Mouse (Mus musculus) cerebellum, adult 2 months (tissue): Measurements from ENCODE around the gene Kcnk15. TPM values are rescaled to one million over a fixed set of nuclear protein-coding genes. Genes with fewer than 3 reads are reported as not detected.

Experiments
- DNase-seq, 2 experiments: peaks; one replicate each; pipeline ENCODE4 v3.0.0; 2021
- H3K27ac ChIP-seq: fragments of 200-500 bp; 2 replicates; pipeline ENCODE4 v1.5.1; 2012; ENCODE audit warnings: low read length, control low read depth, inconsistent platforms; ENCODE audit not compliant: insufficient read depth
- H3K27me3 ChIP-seq: fragments of 200-500 bp; 2 replicates; pipeline ENCODE4 v1.6.1; 2012; ENCODE audit warnings: inconsistent platforms, mild to moderate bottlenecking, low read length, moderate library complexity; ENCODE audit not compliant: control insufficient read depth, insufficient read depth
- H3K4me1 ChIP-seq: fragments of 200-500 bp; 2 replicates; pipeline ENCODE4 v1.6.1; 2011; ENCODE audit warnings: low read length; ENCODE audit not compliant: control insufficient read depth, insufficient read depth
- H3K4me3 ChIP-seq: fragments of 200-500 bp; replicated peaks from 2 replicates; pipeline ENCODE3; 2011; ENCODE audit warnings: mild to moderate bottlenecking, low read depth, low read length, control low read depth; ENCODE audit not compliant: insufficient read depth
- CTCF ChIP-seq: fragments of 200-500 bp; IDR thresholded peaks from 2 replicates; pipeline ENCODE4 v1.5.1; 2011; ENCODE audit warnings: low read depth, mild to moderate bottlenecking, control low read depth, low read length, moderate library complexity, borderline replicate concordance; ENCODE audit not compliant: insufficient read depth
- POLR2A ChIP-seq: fragments of 200-500 bp; IDR thresholded peaks from 2 replicates; pipeline ENCODE4 v1.6.1; 2011; ENCODE audit warnings: low read length, control low read depth, borderline replicate concordance; ENCODE audit not compliant: insufficient read depth
- WGBS: fragments of 180-500 bp; shearing (Covaris S2); methylation state at CpG from one replicate; pipeline ENCODE4 v1.1.7; 2018; 5-methylcytosine and 5-hydroxymethylcytosine counted together
- polyA plus RNA-seq: library from polyadenylated mRNA; depleted of rRNA; stranded (reverse); fragments of >200 nt; gene quantifications from 2 replicates; pipeline ENCODE4 v1.2.3, GENCODE M21; 2012

The Kcnk15 gene
- polyA plus RNA-seq, 1 experiment: 0.79 TPM

GRCm38 (mm10) chr2:163823771-163824170, 29.7 kb upstream of the Kcnk15 start:
- H3K4me1 ChIP-seq: peaks cover 2% of the 10 kb centered on the region; the same call in 1 of the 2 replicates
- no peak for DNase-seq
- H3K4me3 ChIP-seq: no peak overlapping the region
- no peaks in the 10 kb centered on the region for H3K27me3 ChIP-seq
- no peak overlapping the region for H3K27ac ChIP-seq
- TF ChIP-seq CTCF: no peak
- 53% methylated on average over 11 of the region's 11 CpGs for WGBS

DNA sequence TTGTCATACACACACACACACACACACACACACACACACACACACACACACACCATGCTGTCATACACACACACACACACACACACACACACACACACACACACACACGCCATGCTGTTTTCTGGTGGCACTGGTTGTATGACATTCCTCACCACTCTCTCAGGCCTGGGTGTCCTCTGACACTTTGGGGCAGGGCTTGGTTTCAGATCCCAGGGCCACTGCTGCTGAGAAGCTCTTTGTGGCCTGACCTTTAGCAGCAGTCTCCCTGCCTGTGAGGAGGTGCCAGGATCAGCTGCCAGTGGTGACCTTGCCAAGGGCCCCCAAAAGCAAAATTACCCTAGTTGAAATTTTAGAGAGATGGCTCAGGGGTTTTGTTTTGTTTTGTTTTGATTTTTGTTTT, 27.6 kb upstream of the Kcnk15 start:
- 90% methylated on average over 1 of the region's 1 CpGs for WGBS
- DNase-seq: no peak
- Histone ChIP-seq H3K27ac (no peak overlapping the region), H3K27me3 (no peaks in the 10 kb centered on the region), H3K4me1 (peaks cover under 1% of the 10 kb centered on the region; the same call in 1 of the 2 replicates), H3K4me3 (no peak overlapping the region)
- TF ChIP-seq CTCF (no peak), POLR2A (no peak)

GRCm38 (mm10) chr2:163826494-163826893, 27.0 kb upstream of the Kcnk15 start:
- H3K4me1 ChIP-seq: no peaks in the 10 kb centered on the region
- WGBS: 56% methylated on average over 5 of the region's 5 CpGs
- H3K4me3 ChIP-seq: no peak overlapping the region
- H3K27ac ChIP-seq: no peak overlapping the region
- TF ChIP-seq POLR2A (no peak), CTCF (no peak)
- no peaks in the 10 kb centered on the region for H3K27me3 ChIP-seq
- DNase-seq: no peak

DNA sequence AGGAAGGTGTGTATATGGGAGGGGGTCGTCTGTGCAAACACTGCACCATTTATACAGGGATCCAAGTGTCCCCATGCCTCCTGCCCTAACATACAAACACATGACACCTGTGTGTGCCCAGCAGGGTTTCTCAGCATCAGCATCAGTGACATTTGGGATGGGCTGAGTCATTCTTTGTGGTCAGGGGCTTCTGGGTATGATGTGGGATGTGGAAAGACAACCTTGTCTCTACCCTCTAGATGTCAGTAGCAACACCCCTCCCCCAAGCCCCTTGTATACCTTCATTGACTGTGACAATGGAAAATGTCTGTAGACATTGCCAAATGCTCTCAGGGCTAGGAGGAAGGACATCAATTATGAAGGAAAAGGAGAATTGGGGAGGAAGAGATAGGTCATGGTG, 22.3 kb upstream of the Kcnk15 start:
- WGBS: 45% methylated on average over 1 of the region's 1 CpGs
- TF ChIP-seq CTCF: no peak
- no peaks in the 10 kb centered on the region for H3K4me1 ChIP-seq
- H3K4me3 ChIP-seq: no peak overlapping the region
- no peak for DNase-seq
- H3K27ac ChIP-seq: no peak overlapping the region
- H3K27me3 ChIP-seq: no peaks in the 10 kb centered on the region

GRCm38 (mm10) chr2:163838043-163838442, 15.4 kb upstream of the Kcnk15 start:
- DNase-seq: peak; percentile 82 to 86
- Histone ChIP-seq H3K27ac (no peak overlapping the region), H3K4me1 (peaks cover 11% of the 10 kb centered on the region), H3K27me3 (no peaks in the 10 kb centered on the region), H3K4me3 (no peak overlapping the region)
- 21% methylated on average over 9 of the region's 9 CpGs for WGBS
- TF ChIP-seq POLR2A (no peak), CTCF (peak; percentile 97)

DNA sequence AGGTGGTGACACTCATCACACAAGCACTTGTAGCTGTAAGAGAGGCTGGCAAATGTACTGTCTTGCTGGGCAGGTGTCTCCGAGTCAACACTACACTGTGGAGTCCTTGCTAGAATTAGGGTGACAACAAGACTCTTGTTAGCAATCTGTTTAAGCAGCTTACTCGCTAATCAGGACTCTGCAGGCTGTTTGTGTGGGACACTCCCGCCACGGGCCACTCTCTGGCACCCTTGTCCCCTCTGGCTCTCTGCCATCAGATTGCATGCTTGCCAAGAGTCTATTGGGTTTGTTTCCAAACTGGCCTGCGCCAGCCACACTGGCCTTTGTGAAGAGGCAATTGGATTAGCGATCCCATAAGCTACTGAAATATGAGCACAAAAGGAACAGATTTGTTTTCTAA, 13.9 kb upstream of the Kcnk15 start:
- peak; percentile 86 to 87 for DNase-seq
- WGBS: 5% methylated on average over 6 of the region's 6 CpGs
- Histone ChIP-seq H3K27ac (no peak overlapping the region), H3K27me3 (no peaks in the 10 kb centered on the region), H3K4me3 (no peak overlapping the region), H3K4me1 (peaks cover 11% of the 10 kb centered on the region)
- TF ChIP-seq POLR2A (no peak), CTCF (no peak)

- H3K4me1 ChIP-seq: peaks cover 11% of the 10 kb centered on the region
- 81% methylated on average over 4 of the region's 4 CpGs for WGBS
- TF ChIP-seq POLR2A: no peak
- TF ChIP-seq CTCF: no peak
These were observed 11.4 kb upstream of the Kcnk15 start for GRCm38 (mm10) chr2:163842043-163842442.

GRCm38 (mm10) chr2:163857233-163857632, 3.8 kb downstream of the Kcnk15 start:
- Histone ChIP-seq H3K4me3 (no peak overlapping the region), H3K27me3 (no peaks in the 10 kb centered on the region; the same call in 1 of the 2 replicates), H3K4me1 (0 out of 2 replicates have a peak, but pooled peaks cover 1% of the 10 kb centered on the region), H3K27ac (no peak overlapping the region)
- WGBS: 91% methylated on average over 6 of the region's 6 CpGs
- DNase-seq: no peak
- TF ChIP-seq POLR2A (no peak), CTCF (no peak)

More at GRCm38 (mm10) chr2:163842043-163842442, 11.4 kb upstream of the Kcnk15 start:
- no peaks in the 10 kb centered on the region for H3K27me3 ChIP-seq
- no peak overlapping the region for H3K27ac ChIP-seq
- no peak for DNase-seq
- H3K4me3 ChIP-seq: no peak overlapping the region
